Mouse (Mus musculus): ENCODE data around the gene Cstb. TPM values are rescaled to one million over a fixed set of nuclear protein-coding genes. Genes with fewer than 3 reads are reported as not detected.
"Not testable (repeated sequence)": the region's sequence is repeated elsewhere in the genome, so short reads cannot be mapped to it uniquely, and the experiment has no call there.

Gene Cstb
- total RNA-seq, 2 experiments from 2014 or later = 35.4 to 42.4 TPM

- peak; percentile 97 to 98 for DNase-seq (ENCODE audit: low spot score in 2 of 2)
- intact Hi-C loops (cut with DNase I) = no loop called here
Observed at GRCm38 (mm10) chr10:78412319-78413151, 12.9 kb upstream of the Cstb start, which contains the start of gene Rrp1. Rrp1 (minus strand) TSS chr10:78413043.

DNA sequence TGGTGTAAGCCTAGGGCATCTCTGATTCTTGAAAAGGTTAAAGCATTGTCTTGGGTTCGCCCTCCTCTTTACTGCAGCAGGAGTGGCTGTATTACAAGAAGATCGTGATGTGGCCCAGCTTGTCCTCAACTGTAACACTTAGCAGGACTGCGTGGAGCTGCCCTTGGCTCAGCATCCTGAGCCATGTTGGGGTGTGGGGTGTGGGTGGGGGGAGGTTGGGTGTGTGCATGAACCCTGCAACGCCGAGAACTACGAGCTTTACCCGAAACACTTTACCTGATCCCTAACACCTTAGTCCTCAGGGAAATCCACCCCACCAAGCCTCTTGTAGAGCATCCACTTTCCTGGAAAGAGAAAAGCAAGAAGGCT lies 12.3 kb upstream of the Cstb start:
- no peak for DNase-seq (ENCODE audit: low spot score in 2 of 2)
- intact Hi-C loops (cut with DNase I) = no loop called here

GRCm38 (mm10) chr10:78414936-78415335 lies 10.5 kb upstream of the Cstb start:
- intact Hi-C loops (cut with DNase I); DNase-seq (ENCODE audit: low spot score in 2 of 2): not testable (repeated sequence)

- DNase-seq (ENCODE audit: low spot score in 2 of 2) = no peak
- intact Hi-C loops (cut with DNase I) = no loop called here
Observed at GRCm38 (mm10) chr10:78417888-78418287, 7.6 kb upstream of the Cstb start.

DNA sequence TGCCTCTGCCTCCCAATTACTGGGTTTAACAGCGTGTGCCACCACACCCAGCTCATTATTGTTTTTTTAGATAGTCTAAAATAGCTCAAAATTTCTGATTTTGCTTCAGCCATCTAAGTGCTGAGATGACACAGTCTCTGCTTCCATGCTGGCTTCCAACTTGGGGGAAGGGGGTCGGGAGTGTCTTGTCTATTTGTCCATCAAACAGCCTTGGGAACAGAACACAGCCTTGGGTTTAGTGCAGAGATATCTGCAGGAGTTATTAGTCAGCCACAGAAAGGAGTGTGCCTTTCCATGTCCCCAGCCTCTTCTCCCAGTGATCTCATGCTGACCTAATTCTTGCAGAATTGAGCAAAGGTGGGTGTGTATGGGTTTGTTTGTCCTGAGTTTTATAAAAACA lies 6.7 kb upstream of the Cstb start:
- DNase-seq (ENCODE audit: low spot score in 2 of 2) = no peak

GRCm38 (mm10) chr10:78420929-78421328 lies 4.5 kb upstream of the Cstb start:
- intact Hi-C loops (cut with DNase I) = no loop called here

More for the DNA sequence above, 6.7 kb upstream of the Cstb start:
- intact Hi-C loops (cut with DNase I) = no loop called here

DNA sequence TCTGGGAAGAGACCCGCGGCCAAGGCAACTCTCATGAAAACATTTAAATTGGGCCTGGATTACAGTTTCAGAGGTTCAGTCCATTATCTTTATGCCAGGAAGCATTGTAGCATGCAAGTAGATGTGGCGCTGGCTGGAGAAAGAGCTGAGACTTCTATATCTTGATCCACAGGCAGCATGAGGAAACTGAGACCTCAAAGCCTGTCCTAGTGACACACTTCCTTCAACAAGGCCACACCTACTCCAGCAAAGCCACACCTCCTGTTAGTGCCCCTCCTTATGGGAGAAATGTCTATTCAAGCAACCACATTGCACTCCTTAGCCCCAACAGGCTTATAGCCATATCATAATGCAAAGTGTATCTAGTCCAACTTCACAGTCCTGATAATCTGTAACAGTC lies 2.9 kb upstream of the Cstb start:
- intact Hi-C loops (cut with DNase I) = no loop called here
- DNase-seq (ENCODE audit: low spot score in 2 of 2) = no peak

More at GRCm38 (mm10) chr10:78420929-78421328, 4.5 kb upstream of the Cstb start:
- DNase-seq (ENCODE audit: low spot score in 2 of 2) = no peak

DNA sequence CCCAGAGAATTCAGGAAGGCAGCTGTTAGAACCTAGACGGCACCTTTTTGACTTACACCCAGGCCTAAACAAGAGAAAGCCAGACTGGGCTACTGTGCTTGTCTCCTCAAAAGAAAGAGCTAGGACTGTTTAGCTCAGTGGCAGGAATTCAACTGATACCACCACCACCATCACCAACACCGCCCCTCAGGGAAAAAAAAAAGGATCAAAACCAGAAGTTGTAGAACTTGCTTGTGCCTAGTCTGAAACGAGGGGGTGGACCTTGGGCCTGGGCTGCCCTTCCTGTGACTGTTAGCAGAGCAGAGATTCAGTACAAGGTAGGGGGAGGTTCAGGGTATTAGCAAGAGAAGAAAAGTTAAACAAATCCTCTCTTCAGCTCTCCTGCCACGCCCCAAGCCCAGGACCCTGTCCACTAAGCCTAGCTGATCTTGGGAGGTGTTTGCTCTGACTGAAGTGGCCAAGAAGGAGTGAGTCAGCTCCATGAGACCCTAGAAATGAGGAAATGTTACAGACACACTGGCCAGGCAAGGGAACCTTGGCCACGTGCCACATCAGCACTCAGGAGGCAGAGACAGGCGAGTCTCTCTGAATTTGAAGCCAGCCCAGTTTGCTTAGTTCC lies 757 bp downstream of the Cstb start:
- intact Hi-C loops (cut with DNase I) = no loop called here
- DNase-seq (ENCODE audit: low spot score in 2 of 2) = no peak

- intact Hi-C loops (cut with DNase I) = no loop called here
- DNase-seq (ENCODE audit: low spot score in 2 of 2) = no peak
Observed at GRCm38 (mm10) chr10:78428070-78428469, 2.6 kb downstream of the Cstb start.

DNA sequence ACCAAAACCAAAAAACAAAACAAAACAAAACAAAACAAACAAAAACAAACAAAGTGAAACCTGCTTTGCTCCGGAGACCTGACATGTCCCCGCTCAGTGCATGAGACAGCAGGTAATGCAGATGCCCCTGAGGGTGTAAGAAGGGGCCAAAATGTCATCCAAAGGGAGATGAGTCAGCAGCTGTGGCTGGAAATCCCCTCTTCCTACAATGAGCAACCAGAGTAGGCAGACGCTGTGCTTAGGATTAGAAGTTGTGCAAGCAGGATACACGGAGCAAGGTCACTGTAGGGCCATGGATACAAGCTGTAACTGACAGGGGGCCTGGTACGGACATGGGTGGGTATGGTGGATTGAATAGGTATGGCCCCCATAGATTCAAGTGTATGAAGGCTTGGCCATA lies 3.7 kb downstream of the Cstb start:
- no peak for DNase-seq (ENCODE audit: low spot score in 2 of 2)

DNA sequence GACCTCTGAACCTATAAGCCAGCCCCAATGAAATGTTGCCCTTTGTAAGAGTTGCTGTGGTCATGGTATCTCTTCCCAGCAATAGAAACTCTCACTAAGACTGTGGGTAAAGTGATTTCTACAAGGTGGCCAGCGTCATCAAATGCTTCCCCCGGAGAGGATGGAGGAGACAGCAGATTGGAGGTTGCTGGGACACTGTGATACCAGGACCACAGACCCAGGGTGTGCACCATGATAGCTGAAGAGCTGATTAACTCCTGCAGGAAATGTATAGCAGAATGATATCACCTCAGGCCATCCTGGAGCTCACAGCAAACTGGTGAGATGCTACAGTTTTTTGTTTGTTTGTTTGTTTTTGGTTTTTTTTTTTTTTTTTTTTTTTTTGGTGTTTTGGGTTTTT lies 4.3 kb downstream of the Cstb start:
- intact Hi-C loops (cut with DNase I) = no loop called here

More for the DNA sequence above, 3.7 kb downstream of the Cstb start:
- intact Hi-C loops (cut with DNase I) = no loop called here

GRCm38 (mm10) chr10:78432853-78433252 lies 7.4 kb downstream of the Cstb start:
- intact Hi-C loops (cut with DNase I) = no loop called here
- no peak for DNase-seq (ENCODE audit: low spot score in 2 of 2)

More for the DNA sequence above, 4.3 kb downstream of the Cstb start:
- no peak for DNase-seq (ENCODE audit: low spot score in 2 of 2)

GRCm38 (mm10) chr10:78438094-78438493 lies 12.6 kb downstream of the Cstb start:
- DNase-seq (ENCODE audit: low spot score in 2 of 2) = peak; percentile 68 to 80
- intact Hi-C loops (cut with DNase I) = loop anchor here (2.0 kb wide), 1 partner anchor 49 kb away; no protein-coding TSS in a partner anchor

DNA sequence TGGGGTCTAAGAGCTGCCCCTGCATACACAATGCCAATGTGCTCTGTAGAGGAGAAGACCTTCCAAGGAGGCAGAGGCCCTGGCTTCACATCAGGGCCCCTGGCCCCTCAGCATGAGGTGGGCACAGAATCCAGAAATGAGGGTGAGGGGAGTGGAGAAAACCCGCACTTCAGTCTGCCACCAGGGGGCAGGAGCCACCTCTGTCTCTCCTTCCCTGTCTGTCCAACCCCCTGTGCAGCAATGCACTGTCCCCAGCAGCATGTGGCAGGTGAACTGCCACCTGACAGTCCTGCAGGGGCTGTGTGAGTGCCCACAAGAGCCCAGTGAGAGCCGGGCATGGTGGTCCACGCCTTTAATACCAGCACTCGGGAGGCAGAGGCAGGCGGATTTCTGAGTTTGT lies 14.1 kb downstream of the Cstb start:
- intact Hi-C loops (cut with DNase I) = loop anchor here (2.0 kb wide), 1 partner anchor 47 kb away; no protein-coding TSS in a partner anchor
- DNase-seq (ENCODE audit: low spot score in 2 of 2) = no peak

GRCm38 (mm10) chr10:78439990-78440389 lies 14.5 kb downstream of the Cstb start:
- intact Hi-C loops (cut with DNase I) = loop anchor here (2.0 kb wide), 1 partner anchor 47 kb away; no protein-coding TSS in a partner anchor
- DNase-seq (ENCODE audit: low spot score in 2 of 2) = no peak

- intact Hi-C loops (cut with DNase I) = no loop called here
- DNase-seq (ENCODE audit: low spot score in 2 of 2) = no peak
Observed at GRCm38 (mm10) chr10:78440812-78441211, 15.3 kb downstream of the Cstb start.

GRCm38 (mm10) chr10:78441606-78442005 lies 16.1 kb downstream of the Cstb start:
- intact Hi-C loops (cut with DNase I) = no loop called here

DNA sequence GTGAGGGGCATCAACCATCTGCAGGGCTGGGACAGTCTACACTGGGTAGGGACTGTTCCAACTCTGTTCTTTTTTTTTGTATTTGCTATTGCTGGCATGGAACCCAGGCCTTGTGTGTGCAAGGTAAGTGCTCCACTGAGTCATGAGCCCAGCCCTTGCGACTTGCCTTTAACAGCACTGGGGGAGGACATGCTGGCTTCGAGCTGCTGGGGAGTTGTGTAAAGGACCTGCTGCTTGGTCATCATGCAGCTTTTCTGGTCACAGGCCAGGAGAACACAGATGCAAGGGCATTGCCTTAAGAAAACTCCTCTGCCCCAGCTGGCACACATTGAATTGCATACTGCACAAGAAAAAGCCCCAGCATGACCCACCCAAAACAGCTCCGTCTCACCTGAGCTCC lies 16.8 kb downstream of the Cstb start:
- no peak for DNase-seq (ENCODE audit: low spot score in 2 of 2)
- intact Hi-C loops (cut with DNase I) = no loop called here

More at GRCm38 (mm10) chr10:78441606-78442005, 16.1 kb downstream of the Cstb start:
- DNase-seq (ENCODE audit: low spot score in 2 of 2) = no peak

DNA sequence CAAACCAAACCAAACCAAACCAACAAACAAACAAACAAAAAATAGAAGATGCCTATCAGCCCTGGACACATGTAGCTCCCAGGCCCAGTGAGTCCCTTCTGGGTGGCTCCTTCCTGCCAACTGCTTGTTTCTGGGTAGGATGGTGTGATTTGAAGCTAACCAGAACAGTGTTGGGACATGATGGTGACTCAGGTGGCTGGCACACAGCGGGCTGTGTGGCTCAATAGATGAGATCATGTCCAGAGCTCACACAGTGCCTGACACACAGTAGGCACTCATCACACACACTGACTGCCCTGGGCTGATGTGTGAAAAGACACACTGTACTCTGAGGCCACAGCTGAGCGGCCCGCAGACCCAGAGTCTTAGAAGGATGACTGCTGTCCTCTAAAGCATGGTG lies 20.7 kb downstream of the Cstb start:
- intact Hi-C loops (cut with DNase I) = no loop called here

GRCm38 (mm10) chr10:78447396-78447795 lies 21.9 kb downstream of the Cstb start:
- DNase-seq (ENCODE audit: low spot score in 2 of 2) = no peak
- intact Hi-C loops (cut with DNase I) = no loop called here

More for the DNA sequence above, 20.7 kb downstream of the Cstb start:
- no peak for DNase-seq (ENCODE audit: low spot score in 2 of 2)

- intact Hi-C loops (cut with DNase I) = no loop called here
- no peak for DNase-seq (ENCODE audit: low spot score in 2 of 2)
Observed at GRCm38 (mm10) chr10:78450761-78451160, 25.3 kb downstream of the Cstb start.

Data from left cerebral cortex, postnatal 36 days (tissue).